Mouse (Mus musculus): Measurements from ENCODE around the gene Immp2l. TPM values are rescaled to one million over a fixed set of nuclear protein-coding genes. Genes with fewer than 3 reads are reported as not detected.
"Not testable (repeated sequence)": the region's sequence is repeated elsewhere in the genome, so short reads cannot be mapped to it uniquely, and the experiment has no call there.

Immp2l gene
- total RNA-seq, 2 experiments from 2014 or later = 7.3 to 9.7 TPM

- DNase-seq = not testable (repeated sequence)
These were observed 835.8 kb downstream of the Immp2l start for GRCm38 (mm10) chr12:41859652-41860051.

- DNase-seq = no peak
These were observed 844.4 kb downstream of the Immp2l start for GRCm38 (mm10) chr12:41868317-41868716.

GRCm38 (mm10) chr12:41874015-41874414 lies 850.1 kb downstream of the Immp2l start:
- no peak for DNase-seq

GRCm38 (mm10) chr12:41877292-41877959 lies 853.5 kb downstream of the Immp2l start:
- DNase-seq = no peak

- no peak for DNase-seq
These were observed 854.6 kb downstream of the Immp2l start for GRCm38 (mm10) chr12:41878493-41878892.

GRCm38 (mm10) chr12:41878972-41879371 lies 855.1 kb downstream of the Immp2l start:
- no peak for DNase-seq

- DNase-seq = no peak
These were observed 855.5 kb downstream of the Immp2l start for GRCm38 (mm10) chr12:41879412-41879811.

- no peak for DNase-seq
These were observed 856.9 kb downstream of the Immp2l start for GRCm38 (mm10) chr12:41880833-41881232.

- no peak for DNase-seq
These were observed 884.1 kb downstream of the Immp2l start for GRCm38 (mm10) chr12:41908011-41908410.

- no peak for DNase-seq
These were observed 887.7 kb downstream of the Immp2l start for GRCm38 (mm10) chr12:41911626-41912025.

- no peak for DNase-seq
These were observed 913.9 kb downstream of the Immp2l start for GRCm38 (mm10) chr12:41937751-41938150.

GRCm38 (mm10) chr12:41941853-41942252 lies 918.0 kb downstream of the Immp2l start:
- DNase-seq = no peak

GRCm38 (mm10) chr12:41944079-41944672 lies 920.3 kb downstream of the Immp2l start:
- DNase-seq = no peak

GRCm38 (mm10) chr12:41946536-41946935 lies 922.6 kb downstream of the Immp2l start:
- no peak for DNase-seq

- no peak for DNase-seq
These were observed 925.5 kb downstream of the Immp2l start for GRCm38 (mm10) chr12:41949409-41949808.

- no peak for DNase-seq
These were observed 926.0 kb downstream of the Immp2l start for GRCm38 (mm10) chr12:41949841-41950241.

- DNase-seq = no peak
These were observed 926.8 kb downstream of the Immp2l start for GRCm38 (mm10) chr12:41950726-41951125.

GRCm38 (mm10) chr12:41961038-41961437 lies 937.1 kb downstream of the Immp2l start:
- no peak for DNase-seq

- no peak for DNase-seq
These were observed 967.5 kb downstream of the Immp2l start for GRCm38 (mm10) chr12:41991408-41991807.
